Mouse (Mus musculus) cerebellum, adult 18-20 months (tissue): ENCODE results near the gene Gm20888.
"Not testable (repeated sequence)": the region's sequence is repeated elsewhere in the genome, so short reads cannot be mapped to it uniquely, and the experiment has no call there.

Source experiments
- DNase-seq, 2 experiments: peaks; one replicate each; pipeline ENCODE4 v3.0.0; 2021

Gm20888 gene

GRCm38 (mm10) chrY:70441582-70441981, at the start of gene Gm20888:
Gm20888 (plus strand) TSS chrY:70441882.
- not testable (repeated sequence) for DNase-seq
